Mouse (Mus musculus) MEL (cell line): ENCODE measurements around the gene Nemf. TPM values are rescaled to one million over a fixed set of nuclear protein-coding genes. Genes with fewer than 3 reads are reported as not detected.

Source experiments
- DNase-seq: peaks from one replicate; pipeline ENCODE4 v3.0.0; 2011; ENCODE audit warnings: low read depth, low spot score
- H3K27ac ChIP-seq: 2 replicates; pipeline ENCODE4 v1.5.1; 2012; ENCODE audit warnings: low read depth, mild to moderate bottlenecking, control low read depth, low read length, moderate library complexity; ENCODE audit not compliant: control insufficient read depth
- H3K27me3 ChIP-seq, 2 experiments: fragments of 150-350 bp in 1 of 2; sonication (generic) in 1 of 2; 2 replicates each; pipeline ENCODE4 v1.6.1; 2012; ENCODE audit warnings: low read length in 2 of 2, mild to moderate bottlenecking in 2 of 2, improper control_type of control experiment in 1 of 2, moderate library complexity in 1 of 2; ENCODE audit not compliant: insufficient read depth in 2 of 2, control insufficient read depth in 1 of 2
- H3K36me3 ChIP-seq, 2 experiments: 2 replicates each; pipeline ENCODE4 v1.6.1; 2012 to 2014; ENCODE audit warnings: low read length in 2 of 2, improper control_type of control experiment in 1 of 2, inconsistent platforms in 1 of 2, mild to moderate bottlenecking in 1 of 2; ENCODE audit not compliant: insufficient read depth in 2 of 2, control insufficient read depth in 1 of 2
- H3K4me1 ChIP-seq, 2 experiments: fragments of 150-350 bp in 1 of 2; sonication (generic) in 1 of 2; 2 replicates each; pipeline ENCODE4 v1.6.1; 2012; ENCODE audit warnings: low read length in 2 of 2, improper control_type of control experiment in 1 of 2, mild to moderate bottlenecking in 1 of 2; ENCODE audit not compliant: insufficient read depth in 2 of 2, control insufficient read depth in 1 of 2
- H3K4me3 ChIP-seq, 2 experiments: fragments of 150-350 bp in 1 of 2; sonication (generic) in 1 of 2; 2 replicates each; pipeline ENCODE4 v1.5.1; 2012; ENCODE audit warnings: low read depth in 2 of 2, low read length in 2 of 2, mild to moderate bottlenecking in 2 of 2, moderate library complexity in 2 of 2, control low read depth in 1 of 2, improper control_type of control experiment in 1 of 2; ENCODE audit not compliant: control insufficient read depth in 1 of 2, insufficient read depth in 1 of 2
- H3K79me2 ChIP-seq: 2 replicates; pipeline ENCODE4 v1.6.1; 2012; ENCODE audit warnings: mild to moderate bottlenecking, low read length, moderate library complexity; ENCODE audit not compliant: control insufficient read depth, poor library complexity, insufficient read depth
- H3K9ac ChIP-seq: 2 replicates; pipeline ENCODE4 v1.6.1; 2012; ENCODE audit warnings: low read depth, mild to moderate bottlenecking, control low read depth, low read length, moderate library complexity; ENCODE audit not compliant: control insufficient read depth, poor library complexity, severe bottlenecking
- H3K9me3 ChIP-seq: fragments of 150-350 bp; sonication (generic); replicated peaks from 2 replicates; pipeline ENCODE4 v1.6.1; 2012; ENCODE audit warnings: mild to moderate bottlenecking, low read length, improper control_type of control experiment, moderate library complexity; ENCODE audit not compliant: insufficient read depth
- BHLHE40 ChIP-seq: IDR thresholded peaks from 2 replicates; pipeline ENCODE4 v1.6.1; 2012; ENCODE audit warnings: low read depth, mild to moderate bottlenecking, inconsistent platforms, low read length, improper control_type of control experiment, borderline replicate concordance
- CHD1 ChIP-seq: IDR thresholded peaks from 2 replicates; pipeline ENCODE4 v1.6.1; 2012; ENCODE audit warnings: low read depth, mild to moderate bottlenecking, inconsistent platforms, low read length, improper control_type of control experiment
- CHD2 ChIP-seq: IDR thresholded peaks from 2 replicates; pipeline ENCODE4 v1.6.1; 2011; ENCODE audit warnings: low read length, improper control_type of control experiment
- CTCF ChIP-seq, 3 experiments: IDR thresholded peaks in 2 of 3; conservative IDR thresholded peaks in 1 of 3; 2 replicates each; pipeline ENCODE4 v1.5.1; 2011 to 2012; ENCODE audit warnings: low read length in 3 of 3, low read depth in 2 of 3, mild to moderate bottlenecking in 2 of 3, improper control_type of control experiment in 1 of 3, inconsistent platforms in 1 of 3, mixed read lengths in 1 of 3, moderate library complexity in 1 of 3; ENCODE audit not compliant: control insufficient read depth in 1 of 3, insufficient read depth in 1 of 3, poor library complexity in 1 of 3, severe bottlenecking in 1 of 3
- E2F4 ChIP-seq: IDR thresholded peaks from 2 replicates; pipeline ENCODE4 v1.6.1; 2011; ENCODE audit warnings: low read depth, low read length, improper control_type of control experiment, borderline replicate concordance
- EP300 ChIP-seq, 2 experiments: IDR thresholded peaks; 2 replicates each; pipeline ENCODE4 v1.6.1; 2011; ENCODE audit warnings: improper control_type of control experiment in 2 of 2, low read length in 2 of 2, low read depth in 1 of 2, mild to moderate bottlenecking in 1 of 2
- ETS1 ChIP-seq: IDR thresholded peaks from 2 replicates; pipeline ENCODE4 v1.6.1; 2012; ENCODE audit warnings: low read depth, mild to moderate bottlenecking, inconsistent platforms, low read length, improper control_type of control experiment, moderate library complexity
- GABPA ChIP-seq: IDR thresholded peaks from 2 replicates; pipeline ENCODE4 v1.6.1; 2012; ENCODE audit warnings: low read depth, mild to moderate bottlenecking, inconsistent platforms, low read length, improper control_type of control experiment, moderate library complexity
- JUND ChIP-seq: IDR thresholded peaks from 2 replicates; pipeline ENCODE4 v1.6.1; 2011; ENCODE audit warnings: low read depth, mild to moderate bottlenecking, improper control_type of control experiment, low read length
- KAT2A ChIP-seq: conservative IDR thresholded peaks from 2 replicates; pipeline ENCODE4 v1.6.1; 2012; ENCODE audit warnings: low read depth, low read length, improper control_type of control experiment, inconsistent platforms
- MXI1 ChIP-seq: IDR thresholded peaks from 2 replicates; pipeline ENCODE4 v1.6.1; 2011; ENCODE audit warnings: mild to moderate bottlenecking, low read depth, low read length, improper control_type of control experiment
- MYB ChIP-seq: IDR thresholded peaks from 2 replicates; pipeline ENCODE4 v1.6.1; 2011; ENCODE audit warnings: mild to moderate bottlenecking, low read depth, low read length, improper control_type of control experiment
- POLR2A ChIP-seq, 2 experiments: IDR thresholded peaks; 2 replicates each; pipeline ENCODE4 v1.6.1; 2011 to 2012; ENCODE audit warnings: low read length in 2 of 2, mild to moderate bottlenecking in 2 of 2, control low read depth in 1 of 2, improper control_type of control experiment in 1 of 2, low read depth in 1 of 2, moderate library complexity in 1 of 2; ENCODE audit not compliant: control insufficient read depth in 1 of 2, insufficient read depth in 1 of 2, poor library complexity in 1 of 2
- POLR2AphosphoS5 ChIP-seq: IDR thresholded peaks from 2 replicates; pipeline ENCODE4 v1.6.1; 2012; ENCODE audit warnings: low read depth, borderline replicate concordance, mild to moderate bottlenecking, inconsistent platforms, low read length, moderate library complexity, mixed read lengths
- RAD21 ChIP-seq: IDR thresholded peaks from 2 replicates; pipeline ENCODE4 v1.6.1; 2011; ENCODE audit warnings: mild to moderate bottlenecking, low read depth, low read length, improper control_type of control experiment
- RCOR1 ChIP-seq: IDR thresholded peaks from 2 replicates; pipeline ENCODE4 v1.6.1; 2012; ENCODE audit warnings: low read depth, mild to moderate bottlenecking, inconsistent platforms, low read length, improper control_type of control experiment
- SIN3A ChIP-seq: IDR thresholded peaks from 2 replicates; pipeline ENCODE4 v1.6.1; 2012; ENCODE audit warnings: low read length, improper control_type of control experiment, inconsistent platforms
- TAL1 ChIP-seq: IDR thresholded peaks from 2 replicates; pipeline ENCODE4 v1.6.1; 2012; ENCODE audit warnings: mild to moderate bottlenecking, inconsistent platforms, low read length, moderate library complexity, mixed read lengths
- TBP ChIP-seq: IDR thresholded peaks from 2 replicates; pipeline ENCODE4 v1.8.0; 2011; ENCODE audit warnings: low read depth, low read length, improper control_type of control experiment
- TCF12 ChIP-seq: IDR thresholded peaks from 2 replicates; pipeline ENCODE4 v1.6.1; 2014; ENCODE audit warnings: low read depth, mild to moderate bottlenecking, inconsistent platforms, low read length, improper control_type of control experiment, moderate library complexity
- UBTF ChIP-seq: IDR thresholded peaks from 2 replicates; pipeline ENCODE4 v1.6.1; 2012; ENCODE audit warnings: low read depth, mild to moderate bottlenecking, inconsistent platforms, low read length, improper control_type of control experiment, moderate library complexity, borderline replicate concordance; ENCODE audit not compliant: insufficient read depth
- USF1 ChIP-seq: IDR thresholded peaks from 2 replicates; pipeline ENCODE4 v1.6.1; 2014; ENCODE audit warnings: low read depth, mild to moderate bottlenecking, inconsistent platforms, low read length, improper control_type of control experiment, moderate library complexity
- USF2 ChIP-seq, 2 experiments: IDR thresholded peaks; 2 replicates each; pipeline ENCODE4 v1.6.1; 2011 to 2012; ENCODE audit warnings: improper control_type of control experiment in 2 of 2, low read length in 2 of 2, borderline replicate concordance in 1 of 2, inconsistent platforms in 1 of 2, low read depth in 1 of 2, mild to moderate bottlenecking in 1 of 2; ENCODE audit not compliant: insufficient read depth in 1 of 2
- ZKSCAN1 ChIP-seq: IDR thresholded peaks from 2 replicates; pipeline ENCODE4 v1.6.1; 2012; ENCODE audit warnings: low read depth, mild to moderate bottlenecking, inconsistent platforms, low read length, improper control_type of control experiment, moderate library complexity
- ZMIZ1 ChIP-seq: IDR thresholded peaks from 2 replicates; pipeline ENCODE4 v1.6.1; 2012; ENCODE audit warnings: low read depth, mild to moderate bottlenecking, inconsistent platforms, low read length, improper control_type of control experiment, moderate library complexity
- ZNF384 ChIP-seq: IDR thresholded peaks from 2 replicates; pipeline ENCODE4 v1.6.1; 2012; ENCODE audit warnings: low read depth, mild to moderate bottlenecking, inconsistent platforms, low read length, improper control_type of control experiment
- polyA plus RNA-seq, 2 experiments: library from polyadenylated mRNA; stranded (reverse) in 1 of 2; unstranded in 1 of 2; fragments of >175 nt in 1 of 2; fragments of >200 nt in 1 of 2; gene quantifications; 2 replicates each; pipeline versions ENCODE4 v1.2.1 to v1.2.4; 2012; ENCODE audit warnings: low replicate concordance in 2 of 2, low read depth in 1 of 2; ENCODE audit not compliant: insufficient read length in 2 of 2, insufficient read depth in 1 of 2, missing spikeins in 1 of 2
- total RNA-seq: library from RNA; depleted of rRNA; stranded (reverse); fragments of 300-350 nt; gene quantifications from 2 replicates; pipeline ENCODE4 v1.2.3, GENCODE M21; 2012

Nemf gene
- total and polyA plus RNA-seq, 3 experiments, result 30.2 to 33.4 TPM; not detected in 1

DNA sequence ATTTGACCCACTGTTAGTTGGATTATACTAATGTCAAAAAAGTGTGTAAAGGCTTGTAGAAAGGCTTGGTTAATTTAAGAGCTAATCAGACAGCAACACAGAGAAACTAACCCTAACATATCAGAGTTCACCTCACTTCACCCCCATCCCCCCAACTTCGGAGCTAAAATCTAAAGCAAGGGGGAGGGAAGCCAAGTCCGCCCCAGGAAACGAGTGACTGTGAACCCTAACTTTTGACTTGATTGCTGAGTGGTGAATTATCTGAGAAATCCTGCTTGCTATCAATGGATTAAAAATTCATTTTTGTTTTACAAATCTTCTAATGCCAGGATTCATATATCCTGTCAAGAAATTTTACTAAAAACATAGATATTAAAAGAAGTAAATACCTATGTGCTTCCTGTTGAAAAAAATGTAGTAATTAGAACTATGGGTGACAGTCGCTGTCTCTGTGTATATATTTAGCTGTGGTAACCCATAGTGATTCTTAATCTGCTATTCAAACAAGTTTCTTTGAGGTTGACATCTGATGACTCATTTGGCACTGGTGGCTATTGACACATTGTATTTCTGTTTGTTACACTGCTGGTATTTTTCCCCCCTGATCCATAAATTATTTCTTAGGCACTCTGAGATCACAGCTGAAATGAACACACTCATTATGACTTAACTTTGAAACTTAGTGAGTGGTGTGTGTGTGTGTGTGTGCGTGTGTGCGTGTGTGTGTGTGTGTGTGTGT, 28.7 kb upstream of the Nemf start (continued):
- peak; percentile 32 to 58; a peak in 3 of 4 replicates for TF ChIP-seq EP300 (IDR thresholded peaks at IDR 0.05; ENCODE audit: low read depth in 1 of 2, low read length in 2 of 2)
- no peak for TF ChIP-seq TBP
- no peak for TF ChIP-seq CTCF (IDR thresholded peaks at IDR 0.05 in 2 of 3, conservative IDR thresholded peaks at IDR 0.05 in 1 of 3; ENCODE audit: control insufficient read depth in 1 of 3, insufficient read depth in 1 of 3, low read depth in 2 of 3, low read length in 3 of 3, poor library complexity in 1 of 3, severe bottlenecking in 1 of 3)
- no peak for TF ChIP-seq KAT2A
- TF ChIP-seq RCOR1, result peak; percentile 79
- peak; percentile 22; the same call in 1 of the 2 replicates for TF ChIP-seq CHD2

DNA sequence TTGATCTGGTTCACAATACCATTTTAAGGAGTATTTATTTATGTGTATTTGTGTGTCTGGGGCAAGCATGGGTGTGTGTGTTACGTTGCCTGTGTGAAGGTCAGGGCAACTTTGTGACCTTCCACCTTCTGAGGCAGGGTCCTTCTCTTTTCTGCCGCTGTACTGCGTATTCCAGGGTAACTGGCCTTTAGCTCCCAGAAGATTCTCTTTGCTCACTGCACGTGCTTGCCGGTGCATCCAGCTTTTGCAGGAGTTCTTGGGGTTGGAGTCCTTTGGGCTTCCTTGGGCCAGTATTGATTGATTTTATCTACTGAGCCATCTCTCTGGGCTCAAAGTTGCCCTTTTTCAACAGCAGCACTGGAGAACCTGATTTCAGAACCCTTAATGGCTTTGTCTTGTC, 27.6 kb upstream of the Nemf start:
- H3K4me3 ChIP-seq, result no peak overlapping the region
- H3K9me3 ChIP-seq, result no peaks in the 10 kb centered on the region
- TF ChIP-seq MYB (no peak), ZKSCAN1 (no peak), BHLHE40 (no peak), ZNF384 (no peak), TCF12 (no peak), POLR2A (IDR thresholded peaks at IDR 0.05; ENCODE audit: control insufficient read depth in 1 of 2, insufficient read depth in 1 of 2, low read depth in 1 of 2, low read length in 2 of 2, poor library complexity in 1 of 2) (no peak), CHD1 (no peak), RAD21 (no peak), KAT2A (no peak), E2F4 (no peak)
- H3K36me3 ChIP-seq, result peaks cover 0 to 40% of the 10 kb centered on the region in 2 experiments; a peak in 2 of 4 replicates
- H3K79me2 ChIP-seq, result no peaks in the 10 kb centered on the region
- no peak overlapping the region for H3K9ac ChIP-seq
- peaks cover 13 to 45% of the 10 kb centered on the region in 2 experiments for H3K4me1 ChIP-seq
- H3K27me3 ChIP-seq, result no peaks in the 10 kb centered on the region
- no peak for DNase-seq
- no peak overlapping the region for H3K27ac ChIP-seq

DNA sequence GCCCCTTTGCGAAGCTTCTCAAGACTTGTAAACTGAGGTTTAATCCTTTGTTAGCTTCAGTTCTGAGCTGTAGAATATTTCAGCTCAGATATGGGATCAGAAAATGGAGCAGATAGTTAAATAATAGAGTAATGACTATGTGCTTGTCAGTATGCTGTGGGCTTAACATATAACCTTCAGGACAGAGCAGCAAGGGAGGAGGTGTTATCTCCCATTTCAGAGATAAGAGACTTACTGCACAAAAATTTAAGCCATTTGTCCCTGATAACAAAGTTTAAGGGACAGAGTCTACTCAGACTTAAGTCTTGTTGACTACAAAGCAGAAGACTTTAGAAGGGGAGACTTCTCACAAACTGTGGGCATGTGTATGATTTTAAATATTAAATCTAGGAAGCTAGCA, 25.9 kb upstream of the Nemf start:
- Histone ChIP-seq H3K9ac (peak overlapping the region; percentile 19; the same call in 1 of the 2 replicates), H3K79me2 (no peaks in the 10 kb centered on the region; the same call in 1 of the 2 replicates), H3K27ac (peak overlapping the region; percentile 58)
- TF ChIP-seq RAD21 (no peak), POLR2A (IDR thresholded peaks at IDR 0.05; ENCODE audit: control insufficient read depth in 1 of 2, insufficient read depth in 1 of 2, low read depth in 1 of 2, low read length in 2 of 2, poor library complexity in 1 of 2) (no peak), BHLHE40 (no peak), KAT2A (no peak), ETS1 (peak; percentile 47; the same call in 1 of the 2 replicates), ZMIZ1 (0 out of 2 replicates have a peak, but pooled peaks have one; percentile 29), POLR2AphosphoS5 (no peak), MXI1 (no peak; the same call in 1 of the 2 replicates), TAL1 (no peak), MYB (no peak), E2F4 (no peak), USF1 (no peak), SIN3A (peak; percentile 54), JUND (no peak), TCF12 (peak; percentile 15; the same call in 1 of the 2 replicates), CHD2 (no peak), GABPA (no peak), UBTF (no peak), TBP (no peak), RCOR1 (peak; percentile 42; the same call in 1 of the 2 replicates), USF2 (IDR thresholded peaks at IDR 0.05; ENCODE audit: borderline replicate concordance in 1 of 2, insufficient read depth in 1 of 2, low read depth in 1 of 2, low read length in 2 of 2) (no peak)

More for the DNA sequence above, 25.9 kb upstream of the Nemf start:
- Histone ChIP-seq H3K36me3 (peaks cover 0 to 35% of the 10 kb centered on the region in 2 experiments; a peak in 2 of 4 replicates), H3K9me3 (no peaks in the 10 kb centered on the region), H3K4me3 (no peak overlapping the region), H3K27me3 (no peaks in the 10 kb centered on the region), H3K4me1 (peaks cover 10 to 37% of the 10 kb centered on the region in 2 experiments)
- DNase-seq, result peak; percentile 42
